Mouse (Mus musculus) bone marrow, adult 2 months (tissue): ENCODE measurements around the gene Cbll1.

Source experiments
- CTCF ChIP-seq: fragments of 200-500 bp; IDR thresholded peaks from 2 replicates; pipeline ENCODE4 v1.5.1; 2011; ENCODE audit warnings: low read length, control low read depth; ENCODE audit not compliant: control insufficient read depth, insufficient read depth
- POLR2A ChIP-seq: fragments of 200-500 bp; IDR thresholded peaks from 2 replicates; pipeline ENCODE4 v1.6.1; 2011; ENCODE audit warnings: low read depth, mild to moderate bottlenecking, control low read depth, low read length, borderline replicate concordance; ENCODE audit not compliant: control insufficient read depth

GRCm38 (mm10) chr12:31498936-31499313 is 491 bp downstream of the Cbll1 start:
- no peak for TF ChIP-seq CTCF
- no peak for TF ChIP-seq POLR2A
